Mouse (Mus musculus): ENCODE measurements at regions not wholly inside any gene's neighbourhood (a gene's known extent, or its start where the extent isn't known, plus 50 kb on each side); places are given as distances from the start of the nearest gene placed in this dataset.

GRCm38 (mm10) chr10:114083441-114083840 lies 718.7 kb downstream of the Trhde start:
- no peak for DNase-seq (ENCODE audit: low spot score in 2 of 2)

DNA sequence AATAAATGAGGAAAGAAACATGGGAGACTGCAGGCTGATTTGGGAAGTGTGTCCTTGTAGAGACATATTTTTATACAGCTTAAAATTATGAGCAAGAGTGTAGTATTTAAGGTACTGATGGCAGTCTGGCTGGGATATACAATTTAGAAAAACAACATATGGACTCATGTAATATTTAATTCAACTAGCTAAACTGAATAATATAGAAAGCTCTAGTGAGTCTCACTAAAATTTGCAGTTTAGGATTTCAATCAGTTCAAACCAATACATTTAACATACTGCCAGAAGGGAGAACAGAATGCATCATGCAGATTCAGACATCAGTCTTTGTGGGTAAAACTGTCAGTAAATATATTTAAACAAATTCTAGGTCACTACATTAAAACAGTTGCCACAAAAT lies 760.1 kb downstream of the Trhde start:
- DNase-seq (ENCODE audit: low spot score in 2 of 2): no peak

DNA sequence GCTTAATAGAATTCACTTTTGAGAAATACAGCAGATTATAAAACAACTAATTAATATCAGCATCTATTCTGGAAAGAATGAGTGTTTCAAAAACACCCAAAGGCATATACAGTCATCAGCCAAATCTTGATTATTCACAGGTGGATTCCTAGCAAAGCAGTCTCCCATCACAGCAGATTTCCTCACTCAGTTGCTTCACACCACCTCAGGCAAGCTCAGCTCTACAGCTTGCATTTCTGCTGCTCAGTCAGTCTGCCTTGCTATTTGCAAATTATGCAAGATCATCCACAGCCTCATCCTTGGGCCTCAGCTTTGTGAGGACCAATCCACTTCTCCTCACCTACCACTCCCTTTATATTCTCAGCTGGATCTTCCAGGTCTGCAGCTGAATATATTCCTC lies 788.7 kb downstream of the Trhde start:
- no peak for DNase-seq (ENCODE audit: low spot score in 2 of 2)

- DNase-seq (ENCODE audit: low spot score in 2 of 2): peak in 1 of 2 experiments; percentile 8
These were observed 816.7 kb downstream of the Trhde start for GRCm38 (mm10) chr10:113985376-113985775.

DNA sequence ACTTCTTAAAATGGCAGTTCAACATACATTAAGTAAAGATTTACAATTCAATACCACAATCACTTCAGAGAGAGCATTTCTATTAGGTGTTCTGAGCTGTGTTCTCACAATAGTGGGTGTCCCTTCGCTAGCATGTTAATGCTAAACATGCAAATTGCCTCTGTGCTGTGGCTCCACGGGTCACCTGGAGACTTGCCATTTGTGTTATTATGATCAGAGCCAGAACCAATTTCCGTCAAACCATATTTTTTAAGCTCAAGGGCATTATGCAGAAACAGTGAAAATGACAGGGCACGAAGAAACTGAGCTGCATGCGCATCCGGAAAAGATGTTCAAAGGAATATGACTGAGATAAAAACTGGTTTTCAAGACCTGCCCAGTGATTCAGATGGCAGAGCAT lies 829.3 kb downstream of the Trhde start:
- no peak for DNase-seq (ENCODE audit: low spot score in 2 of 2)

GRCm38 (mm10) chr10:113946801-113947200 lies 855.3 kb downstream of the Trhde start:
- DNase-seq (ENCODE audit: low spot score in 2 of 2): peak; percentile 10 to 15

GRCm38 (mm10) chr10:113939524-113939923 lies 862.6 kb downstream of the Trhde start:
- DNase-seq (ENCODE audit: low spot score in 2 of 2): no peak

DNA sequence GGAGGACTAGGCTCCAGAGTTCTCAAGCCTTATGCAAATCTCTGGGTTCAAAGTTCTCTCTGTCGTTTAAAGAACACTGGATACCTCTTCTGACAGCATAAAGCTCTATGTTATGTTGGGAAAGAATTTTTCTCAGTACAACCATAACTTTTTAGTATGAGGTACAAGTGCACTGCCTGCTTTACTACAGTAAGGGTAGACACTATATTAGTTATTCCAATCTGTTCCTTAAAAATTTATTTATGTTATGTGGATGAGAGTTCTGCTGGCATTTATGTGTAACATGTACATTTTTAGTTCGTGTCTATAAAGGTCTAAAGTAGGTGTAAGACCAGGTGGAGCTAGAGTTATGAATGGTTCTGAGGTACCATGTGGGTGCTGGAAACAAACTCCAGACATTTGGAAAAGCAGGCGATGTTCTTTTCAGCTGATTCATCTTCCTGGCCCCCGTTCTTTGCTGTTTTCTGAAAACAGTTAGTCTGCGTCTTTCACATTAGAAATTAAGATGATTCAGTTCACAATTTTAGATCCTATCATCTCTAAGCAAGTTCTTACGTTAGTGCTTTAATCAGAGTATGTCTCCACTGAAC lies 871.8 kb downstream of the Trhde start:
- peak; percentile 41 to 44 for DNase-seq (ENCODE audit: low spot score in 2 of 2)

DNA sequence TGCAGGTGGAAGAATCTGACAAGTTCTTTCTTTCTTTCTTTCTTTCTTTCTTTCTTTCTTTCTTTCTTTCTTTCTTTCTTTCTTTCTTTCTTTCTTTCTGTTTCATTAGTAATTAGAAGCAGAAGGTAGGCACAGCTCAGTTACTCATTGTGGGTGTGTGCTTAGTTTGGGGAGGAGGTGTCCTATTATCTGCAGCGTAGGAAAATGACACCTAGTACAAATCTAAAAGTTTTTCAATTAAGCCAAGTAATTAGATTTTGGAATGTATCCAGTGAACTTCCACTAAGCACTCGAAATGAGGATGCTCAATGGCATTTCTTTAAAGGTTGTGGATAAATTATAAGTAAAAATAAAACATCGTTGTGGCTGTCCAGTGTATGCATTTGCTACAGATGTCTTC lies 885.4 kb downstream of the Trhde start:
- no peak for DNase-seq (ENCODE audit: low spot score in 2 of 2)

DNA sequence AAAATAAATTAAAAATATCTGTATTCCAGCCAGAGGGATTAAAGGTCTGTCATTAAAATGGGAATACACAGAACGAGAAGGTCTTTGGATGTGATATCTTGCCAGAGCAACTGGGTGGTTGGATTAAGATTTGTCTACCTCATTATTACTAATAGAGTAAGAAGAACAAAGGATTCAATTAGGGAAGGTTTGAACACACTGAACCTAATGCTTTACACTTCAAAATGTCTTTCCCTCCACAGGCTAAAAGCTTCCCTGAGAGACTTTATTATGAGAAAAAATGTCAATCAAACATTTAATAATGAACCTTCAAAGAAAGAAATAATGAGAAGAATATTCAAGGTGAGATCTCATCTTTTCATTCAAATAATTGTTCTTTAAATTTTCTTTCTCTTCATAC lies 899.4 kb downstream of the Trhde start:
- DNase-seq (ENCODE audit: low spot score in 2 of 2): no peak

DNA sequence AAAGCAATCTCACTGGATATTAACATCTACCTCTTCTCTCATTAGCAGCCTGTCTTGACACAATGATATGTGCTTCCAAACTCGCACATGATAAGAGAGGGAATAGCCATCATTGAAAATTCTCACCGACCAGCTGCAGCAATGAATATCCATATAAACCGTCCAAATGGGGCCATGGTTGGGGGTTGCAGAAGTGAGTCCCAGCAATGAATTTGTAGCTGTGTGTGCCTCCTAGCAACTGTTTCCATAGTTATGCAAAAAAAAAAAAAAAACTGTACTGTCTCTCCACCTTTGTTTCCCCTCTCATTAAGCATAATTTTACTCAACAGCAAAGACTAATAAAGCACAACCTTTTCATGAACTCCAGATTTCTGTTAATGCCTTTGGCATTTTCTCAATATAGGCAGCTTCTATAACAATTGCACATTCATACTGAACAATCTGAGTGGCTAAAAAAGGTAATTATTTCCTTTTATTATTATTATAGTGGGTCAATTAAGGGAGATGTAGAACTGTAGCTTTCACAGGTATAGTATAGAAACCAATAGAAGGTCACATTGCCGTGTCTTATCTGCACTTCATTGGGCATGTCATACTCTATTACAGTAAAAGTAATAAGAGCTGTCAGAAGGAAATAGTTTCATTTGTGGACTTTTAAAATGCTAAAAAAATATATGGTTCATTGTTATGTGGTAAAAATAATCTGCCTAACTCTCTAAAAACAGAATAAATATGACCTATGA lies 927.5 kb downstream of the Trhde start:
- no peak for DNase-seq (ENCODE audit: low spot score in 2 of 2)

- no peak for DNase-seq (ENCODE audit: low spot score in 2 of 2)
These were observed 895.8 kb upstream of the Atxn7l3b start for GRCm38 (mm10) chr10:113824596-113824995.
